Mouse (Mus musculus) testis, adult 2 months (tissue): ENCODE data around the gene Olfr15.

ENCODE experiments used
- CTCF ChIP-seq: fragments of 200-500 bp; IDR thresholded peaks from 2 replicates; pipeline ENCODE4 v1.5.1; 2012; ENCODE audit warnings: low read depth, mild to moderate bottlenecking, inconsistent platforms, low read length, moderate library complexity; ENCODE audit not compliant: control insufficient read depth, insufficient read depth, insufficient replicate concordance
- POLR2A ChIP-seq: fragments of 200-500 bp; IDR thresholded peaks from 2 replicates; pipeline ENCODE4 v1.6.1; 2012; ENCODE audit warnings: low read depth, mild to moderate bottlenecking, inconsistent platforms, low read length, moderate library complexity; ENCODE audit not compliant: control insufficient read depth

DNA sequence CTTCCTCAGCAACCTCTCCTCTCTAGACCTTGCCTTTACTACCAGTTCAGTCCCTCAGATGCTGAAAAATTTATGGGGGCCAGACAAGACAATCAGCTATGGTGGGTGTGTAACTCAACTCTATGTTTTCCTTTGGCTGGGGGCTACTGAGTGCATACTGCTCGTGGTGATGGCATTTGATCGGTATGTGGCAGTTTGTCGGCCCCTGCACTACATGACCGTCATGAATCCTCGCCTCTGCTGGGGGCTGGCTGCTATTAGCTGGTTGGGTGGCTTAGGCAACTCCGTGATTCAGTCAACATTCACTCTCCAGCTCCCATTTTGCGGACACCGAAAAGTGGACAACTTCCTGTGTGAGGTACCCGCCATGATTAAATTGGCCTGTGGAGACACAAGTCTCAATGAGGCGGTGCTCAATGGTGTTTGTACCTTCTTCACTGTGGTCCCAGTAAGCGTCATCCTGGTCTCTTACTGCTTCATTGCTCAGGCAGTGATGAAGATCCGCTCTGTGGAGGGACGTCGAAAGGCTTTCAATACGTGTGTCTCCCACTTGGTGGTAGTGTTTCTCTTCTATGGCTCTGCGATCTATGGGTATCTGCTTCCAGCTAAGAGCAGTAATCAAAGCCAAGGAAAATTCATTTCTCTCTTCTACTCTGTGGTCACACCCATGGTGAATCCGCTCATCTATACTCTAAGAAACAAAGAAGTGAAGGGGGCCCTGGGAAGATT is 8.6 kb downstream of the Olfr15 start:
- TF ChIP-seq POLR2A: no peak
- peak; percentile 19; the same call in 1 of the 2 replicates for TF ChIP-seq CTCF
